Mouse (Mus musculus) stomach, embryonic 15.5 days (tissue): Measurements from ENCODE around the gene Slit3. TPM values are rescaled to one million over a fixed set of nuclear protein-coding genes. Genes with fewer than 3 reads are reported as not detected.

Source experiments
- ATAC-seq: fragments of 200-750 bp; cut with Nextera tagmentation; 2 replicates; pipeline ENCODE4 v1.8.0; 2017; ENCODE audit warnings: low read depth, moderate number of reproducible peaks, moderate TSS enrichment; ENCODE audit not compliant: insufficient read depth, low FRiP score
- H3K27ac ChIP-seq: fragments of 300-500 bp; sonication (generic); 2 replicates; pipeline ENCODE4 v1.5.1; 2015; ENCODE audit warnings: mild to moderate bottlenecking, inconsistent platforms
- H3K27me3 ChIP-seq: fragments of 300-500 bp; sonication (generic); replicated peaks from 2 replicates; pipeline ENCODE4 v1.6.1; 2015; ENCODE audit warnings: inconsistent platforms
- H3K36me3 ChIP-seq: fragments of 300-500 bp; sonication (generic); 2 replicates; pipeline ENCODE4 v1.6.1; 2015; ENCODE audit warnings: inconsistent platforms
- H3K4me1 ChIP-seq: fragments of 300-500 bp; sonication (generic); 2 replicates; pipeline ENCODE4 v1.6.1; 2015; ENCODE audit warnings: inconsistent platforms
- H3K4me2 ChIP-seq: fragments of 300-500 bp; sonication (generic); 2 replicates; pipeline ENCODE4 v1.6.1; 2015; ENCODE audit warnings: mild to moderate bottlenecking, inconsistent platforms
- H3K4me3 ChIP-seq: fragments of 300-500 bp; sonication (generic); replicated peaks from 2 replicates; pipeline ENCODE4 v1.5.1; 2015; ENCODE audit warnings: inconsistent platforms
- H3K9ac ChIP-seq: fragments of 300-500 bp; sonication (generic); 2 replicates; pipeline ENCODE4 v1.6.1; 2015; ENCODE audit warnings: inconsistent platforms
- H3K9me3 ChIP-seq: fragments of 300-500 bp; sonication (generic); 2 replicates; pipeline ENCODE4 v1.6.1; 2016; ENCODE audit warnings: inconsistent platforms
- WGBS: fragments of 180-500 bp; shearing (Covaris S2); methylation state at CpG from one replicate; pipeline ENCODE4 v1.1.7; 2015; 5-methylcytosine and 5-hydroxymethylcytosine counted together
- polyA plus RNA-seq: library from polyadenylated mRNA; unstranded; fragments of >200 nt; fragmentation: Nextera tagmentation; extraction: Ambion mirVana; gene quantifications from 2 replicates; pipeline ENCODE4 v1.2.1, GENCODE M21; 2015

The Slit3 gene
- polyA plus RNA-seq, 1 experiment from 2014 or later, result 18.9 TPM

- Histone ChIP-seq H3K9me3 (no peaks in the 10 kb centered on the region), H3K27ac (no peak overlapping the region), H3K4me2 (no peak overlapping the region), H3K36me3 (no peaks in the 10 kb centered on the region), H3K4me3 (no peak overlapping the region), H3K4me1 (no peaks in the 10 kb centered on the region), H3K27me3 (no peaks in the 10 kb centered on the region), H3K9ac (no peak overlapping the region)
- 83% methylated on average over 6 of the region's 6 CpGs for WGBS
- ATAC-seq, result no peak
These were observed 566.3 kb downstream of the Slit3 start for GRCm38 (mm10) chr11:35687316-35687715.

- 66% methylated on average over 7 of the region's 7 CpGs for WGBS
- Histone ChIP-seq H3K27ac (no peak overlapping the region), H3K4me2 (no peak overlapping the region)
These were observed 569.7 kb downstream of the Slit3 start for GRCm38 (mm10) chr11:35690515-35691281.

GRCm38 (mm10) chr11:35693136-35693535 is 572.1 kb downstream of the Slit3 start:
- ATAC-seq, result peak; percentile 43; the same call in 1 of the 2 replicates
- no peaks in the 10 kb centered on the region for H3K27me3 ChIP-seq
- no peak overlapping the region for H3K9ac ChIP-seq
- H3K36me3 ChIP-seq, result no peaks in the 10 kb centered on the region
- no peaks in the 10 kb centered on the region for H3K4me1 ChIP-seq
- H3K27ac ChIP-seq, result no peak overlapping the region
- H3K9me3 ChIP-seq, result no peaks in the 10 kb centered on the region
- H3K4me2 ChIP-seq, result no peak overlapping the region
- WGBS, result 12% methylated on average over 5 of the region's 5 CpGs
- H3K4me3 ChIP-seq, result no peak overlapping the region

More at GRCm38 (mm10) chr11:35690515-35691281, 569.7 kb downstream of the Slit3 start:
- no peak for ATAC-seq
- H3K4me1 ChIP-seq, result no peaks in the 10 kb centered on the region
- H3K36me3 ChIP-seq, result no peaks in the 10 kb centered on the region
- H3K4me3 ChIP-seq, result no peak overlapping the region
- H3K9me3 ChIP-seq, result no peaks in the 10 kb centered on the region
- H3K27me3 ChIP-seq, result no peaks in the 10 kb centered on the region
- no peak overlapping the region for H3K9ac ChIP-seq

GRCm38 (mm10) chr11:35693625-35694024 is 572.6 kb downstream of the Slit3 start:
- Histone ChIP-seq H3K9me3 (no peaks in the 10 kb centered on the region), H3K27me3 (no peaks in the 10 kb centered on the region), H3K27ac (no peak overlapping the region), H3K9ac (no peak overlapping the region), H3K36me3 (no peaks in the 10 kb centered on the region), H3K4me1 (no peaks in the 10 kb centered on the region), H3K4me3 (no peak overlapping the region), H3K4me2 (no peak overlapping the region)
- no peak for ATAC-seq
- WGBS, result 87% methylated on average over 7 of the region's 7 CpGs

- 86% methylated on average over 7 of the region's 7 CpGs for WGBS
- Histone ChIP-seq H3K27me3 (no peaks in the 10 kb centered on the region), H3K4me1 (no peaks in the 10 kb centered on the region), H3K27ac (no peak overlapping the region), H3K4me3 (no peak overlapping the region), H3K4me2 (no peak overlapping the region), H3K9me3 (no peaks in the 10 kb centered on the region), H3K9ac (no peak overlapping the region), H3K36me3 (no peaks in the 10 kb centered on the region)
- no peak for ATAC-seq
These were observed 576.5 kb downstream of the Slit3 start for GRCm38 (mm10) chr11:35697476-35697875.

GRCm38 (mm10) chr11:35698901-35699300 is 577.9 kb downstream of the Slit3 start:
- H3K4me3 ChIP-seq, result no peak overlapping the region
- no peak overlapping the region for H3K9ac ChIP-seq
- H3K9me3 ChIP-seq, result no peaks in the 10 kb centered on the region
- 90% methylated on average over 5 of the region's 5 CpGs for WGBS
- no peaks in the 10 kb centered on the region for H3K4me1 ChIP-seq
- H3K27ac ChIP-seq, result no peak overlapping the region
- H3K27me3 ChIP-seq, result no peaks in the 10 kb centered on the region
- H3K4me2 ChIP-seq, result no peak overlapping the region
- no peak for ATAC-seq
- peaks cover 10% of the 10 kb centered on the region for H3K36me3 ChIP-seq

GRCm38 (mm10) chr11:35703471-35703870 is 582.4 kb downstream of the Slit3 start:
- ATAC-seq, result no peak
- Histone ChIP-seq H3K27me3 (no peaks in the 10 kb centered on the region), H3K9ac (no peak overlapping the region), H3K4me3 (no peak overlapping the region), H3K9me3 (no peaks in the 10 kb centered on the region), H3K36me3 (peaks cover 18% of the 10 kb centered on the region), H3K27ac (no peak overlapping the region), H3K4me2 (no peak overlapping the region), H3K4me1 (no peaks in the 10 kb centered on the region)
- 74% methylated on average over 4 of the region's 4 CpGs for WGBS

GRCm38 (mm10) chr11:35704381-35704780 is 583.4 kb downstream of the Slit3 start:
- no peak overlapping the region for H3K4me2 ChIP-seq
- ATAC-seq, result no peak

GRCm38 (mm10) chr11:35704927-35705326 is 583.9 kb downstream of the Slit3 start:
- Histone ChIP-seq H3K27me3 (no peaks in the 10 kb centered on the region), H3K27ac (no peak overlapping the region), H3K36me3 (peaks cover 18% of the 10 kb centered on the region), H3K4me3 (no peak overlapping the region), H3K4me2 (no peak overlapping the region), H3K9ac (no peak overlapping the region), H3K9me3 (no peaks in the 10 kb centered on the region), H3K4me1 (no peaks in the 10 kb centered on the region)
- WGBS, result 88% methylated on average over 5 of the region's 5 CpGs
- ATAC-seq, result no peak

More at GRCm38 (mm10) chr11:35704381-35704780, 583.4 kb downstream of the Slit3 start:
- H3K9me3 ChIP-seq, result no peaks in the 10 kb centered on the region
- no peaks in the 10 kb centered on the region for H3K4me1 ChIP-seq
- H3K4me3 ChIP-seq, result no peak overlapping the region
- 98% methylated on average over 13 of the region's 13 CpGs for WGBS
- H3K9ac ChIP-seq, result no peak overlapping the region
- H3K27me3 ChIP-seq, result no peaks in the 10 kb centered on the region
- peaks cover 18% of the 10 kb centered on the region for H3K36me3 ChIP-seq
- no peak overlapping the region for H3K27ac ChIP-seq

GRCm38 (mm10) chr11:35707431-35707830 is 586.4 kb downstream of the Slit3 start:
- H3K9me3 ChIP-seq, result no peaks in the 10 kb centered on the region
- ATAC-seq, result no peak
- no peaks in the 10 kb centered on the region for H3K27me3 ChIP-seq
- H3K36me3 ChIP-seq, result peaks cover 18% of the 10 kb centered on the region
- H3K27ac ChIP-seq, result no peak overlapping the region
- 92% methylated on average over 12 of the region's 12 CpGs for WGBS
- no peak overlapping the region for H3K9ac ChIP-seq
- no peak overlapping the region for H3K4me3 ChIP-seq
- no peaks in the 10 kb centered on the region for H3K4me1 ChIP-seq
- H3K4me2 ChIP-seq, result no peak overlapping the region

GRCm38 (mm10) chr11:35711314-35711713 is 590.3 kb downstream of the Slit3 start:
- Histone ChIP-seq H3K9ac (no peak overlapping the region), H3K4me1 (no peaks in the 10 kb centered on the region), H3K4me3 (no peak overlapping the region), H3K9me3 (no peaks in the 10 kb centered on the region), H3K27ac (no peak overlapping the region), H3K27me3 (no peaks in the 10 kb centered on the region), H3K4me2 (no peak overlapping the region), H3K36me3 (no peaks in the 10 kb centered on the region)
- no peak for ATAC-seq
- WGBS, result 79% methylated on average over 6 of the region's 6 CpGs

GRCm38 (mm10) chr11:35718881-35719280 is 597.9 kb downstream of the Slit3 start:
- Histone ChIP-seq H3K9me3 (no peaks in the 10 kb centered on the region), H3K27ac (no peak overlapping the region), H3K27me3 (no peaks in the 10 kb centered on the region), H3K9ac (no peak overlapping the region), H3K4me2 (no peak overlapping the region), H3K4me3 (no peak overlapping the region), H3K4me1 (no peaks in the 10 kb centered on the region), H3K36me3 (no peaks in the 10 kb centered on the region)
- WGBS, result 74% methylated on average over 1 of the region's 1 CpGs
- ATAC-seq, result no peak
